Mouse (Mus musculus) heart, adult 2 months (tissue): ENCODE results near the gene Nup107.

Experiments used
- CTCF ChIP-seq: fragments of 200-600 bp; IDR thresholded peaks from 2 replicates; pipeline ENCODE4 v1.8.1; 2022; ENCODE audit warnings: antibody characterized with exemption, mild to moderate bottlenecking, moderate library complexity
- POLR2A ChIP-seq: fragments of 200-500 bp; IDR thresholded peaks from 2 replicates; pipeline ENCODE4 v1.6.1; 2011; ENCODE audit warnings: mild to moderate bottlenecking, low read depth, low read length, control low read depth; ENCODE audit not compliant: insufficient read depth

DNA sequence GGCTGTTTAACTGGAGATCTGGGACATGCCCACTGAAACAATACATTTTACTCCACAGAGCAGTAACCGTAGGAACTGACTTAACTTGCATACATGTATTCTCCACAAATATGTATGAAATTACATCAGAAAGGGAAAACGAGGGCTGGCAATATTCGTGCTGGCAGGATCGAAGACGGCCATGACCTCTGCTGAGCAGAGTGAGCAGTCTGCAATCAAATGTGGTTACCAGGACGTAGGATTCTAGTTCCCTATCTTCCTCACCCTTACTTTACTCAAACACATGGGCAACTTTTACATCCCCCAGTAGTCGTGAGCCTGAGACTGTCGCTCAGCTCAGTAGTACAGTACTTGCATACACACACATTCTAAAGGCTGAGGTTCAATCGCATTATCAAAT is 83.6 kb downstream of the Nup107 start:
- TF ChIP-seq POLR2A: no peak
- no peak for TF ChIP-seq CTCF
